Mouse (Mus musculus): ENCODE results near the gene Prm2. TPM values are rescaled to one million over a fixed set of nuclear protein-coding genes. Genes with fewer than 3 reads are reported as not detected.
"Not testable (repeated sequence)": the region's sequence is repeated elsewhere in the genome, so short reads cannot be mapped to it uniquely, and the experiment has no call there.

Prm2 gene
- polyA plus RNA-seq, 1 experiment from 2014 or later: not detected

GRCm38 (mm10) chr16:10812865-10813371 is 17.0 kb upstream of the Prm2 start, which contains the start of gene Gm11172:
Gm11172 (plus strand) TSS chr16:10812915.
- no peak within 1 kb of the TSS for H3K9ac ChIP-seq
- ATAC-seq (ENCODE audit: insufficient read depth): no peak
- peaks cover 8% of the 10 kb centered on the region for H3K4me1 ChIP-seq (replicated peaks)
- no peak within 1 kb of the TSS for H3K4me3 ChIP-seq (replicated peaks)
- H3K4me2 ChIP-seq: no peak within 1 kb of the TSS
- WGBS (ENCODE audit: insufficient replicate concordance): 28% methylated on average over 2 of the region's 2 CpGs
- no peaks in the 10 kb centered on the region for H3K36me3 ChIP-seq (replicated peaks)
- H3K9me3 ChIP-seq (replicated peaks): no peaks in the 10 kb centered on the region
- no peak within 1 kb of the TSS for H3K27ac ChIP-seq (replicated peaks)
- peaks cover 24% of the 10 kb centered on the region; the same call in 1 of the 2 replicates for H3K27me3 ChIP-seq

- Histone ChIP-seq H3K9ac (no peak overlapping the region), H3K4me3 (replicated peaks) (no peak overlapping the region), H3K4me1 (replicated peaks) (peaks cover 8% of the 10 kb centered on the region), H3K27me3 (peaks cover 39% of the 10 kb centered on the region; the same call in 1 of the 2 replicates), H3K4me2 (no peak overlapping the region), H3K27ac (replicated peaks) (no peak overlapping the region), H3K36me3 (replicated peaks) (no peaks in the 10 kb centered on the region), H3K9me3 (replicated peaks) (no peaks in the 10 kb centered on the region)
- ATAC-seq (ENCODE audit: insufficient read depth): no peak
- WGBS (ENCODE audit: insufficient replicate concordance): 55% methylated on average over 1 of the region's 1 CpGs
These were observed 14.4 kb upstream of the Prm2 start for GRCm38 (mm10) chr16:10810376-10810775.

GRCm38 (mm10) chr16:10805789-10806527 is 10.0 kb upstream of the Prm2 start, which contains the start of gene Prm1:
Prm1 (minus strand) TSS chr16:10805839.
- Histone ChIP-seq H3K4me3 (replicated peaks) (no peak within 1 kb of the TSS), H3K27me3 (peaks cover 35% of the 10 kb centered on the region; the same call in 1 of the 2 replicates), H3K36me3 (replicated peaks) (no peaks in the 10 kb centered on the region), H3K27ac (replicated peaks) (no peak within 1 kb of the TSS), H3K4me2 (no peak within 1 kb of the TSS), H3K4me1 (replicated peaks) (no peaks in the 10 kb centered on the region), H3K9ac (no peak within 1 kb of the TSS), H3K9me3 (replicated peaks) (no peaks in the 10 kb centered on the region)
- 55% methylated on average over 10 of the region's 10 CpGs for WGBS (ENCODE audit: insufficient replicate concordance)
- ATAC-seq (ENCODE audit: insufficient read depth): no peak

- H3K4me3 ChIP-seq (replicated peaks); H3K9me3 ChIP-seq (replicated peaks); ATAC-seq (ENCODE audit: insufficient read depth); H3K27ac ChIP-seq (replicated peaks); H3K9ac ChIP-seq; H3K4me2 ChIP-seq; H3K4me1 ChIP-seq (replicated peaks); H3K36me3 ChIP-seq (replicated peaks): not testable (repeated sequence)
- 64% methylated on average over 3 of the region's 3 CpGs for WGBS (ENCODE audit: insufficient replicate concordance)
- peaks cover 11% of the 10 kb centered on the region; the same call in 1 of the 2 replicates for H3K27me3 ChIP-seq
These were observed 6.5 kb upstream of the Prm2 start for GRCm38 (mm10) chr16:10802420-10802819.

- ATAC-seq (ENCODE audit: insufficient read depth): no peak
- Histone ChIP-seq H3K36me3 (replicated peaks) (no peaks in the 10 kb centered on the region), H3K4me3 (replicated peaks) (no peak within 1 kb of the TSS), H3K4me1 (replicated peaks) (peaks cover 12% of the 10 kb centered on the region), H3K27me3 (peaks cover 18% of the 10 kb centered on the region), H3K4me2 (no peak within 1 kb of the TSS), H3K9ac (no peak within 1 kb of the TSS), H3K27ac (replicated peaks) (no peak within 1 kb of the TSS), H3K9me3 (replicated peaks) (no peaks in the 10 kb centered on the region)
- WGBS (ENCODE audit: insufficient replicate concordance): 55% methylated on average over 9 of the region's 9 CpGs
These were observed 5.2 kb downstream of the Prm2 start, which contains the start of gene Prm3 for GRCm38 (mm10) chr16:10790702-10791101. Prm3 (minus strand) TSS chr16:10790914.

GRCm38 (mm10) chr16:10788866-10789265 is 7.1 kb downstream of the Prm2 start:
- Histone ChIP-seq H3K27me3 (peaks cover 19% of the 10 kb centered on the region), H3K4me3 (replicated peaks) (no peak overlapping the region), H3K9me3 (replicated peaks) (no peaks in the 10 kb centered on the region), H3K36me3 (replicated peaks) (no peaks in the 10 kb centered on the region), H3K9ac (no peak overlapping the region), H3K4me1 (replicated peaks) (peaks cover 29% of the 10 kb centered on the region), H3K4me2 (no peak overlapping the region), H3K27ac (replicated peaks) (no peak overlapping the region)
- WGBS (ENCODE audit: insufficient replicate concordance): 51% methylated on average over 4 of the region's 4 CpGs
- no peak for ATAC-seq (ENCODE audit: insufficient read depth)

GRCm38 (mm10) chr16:10788271-10788670 is 7.7 kb downstream of the Prm2 start, which contains the start of gene Tnp2:
Tnp2 (minus strand) TSS chr16:10788660.
- Histone ChIP-seq H3K4me1 (replicated peaks) (peaks cover 31% of the 10 kb centered on the region), H3K9me3 (replicated peaks) (no peaks in the 10 kb centered on the region), H3K4me2 (no peak within 1 kb of the TSS), H3K4me3 (replicated peaks) (no peak within 1 kb of the TSS), H3K27ac (replicated peaks) (no peak within 1 kb of the TSS), H3K36me3 (replicated peaks) (no peaks in the 10 kb centered on the region), H3K9ac (no peak within 1 kb of the TSS), H3K27me3 (peaks cover 25% of the 10 kb centered on the region)
- ATAC-seq (ENCODE audit: insufficient read depth): no peak
- WGBS (ENCODE audit: insufficient replicate concordance): 44% methylated on average over 16 of the region's 16 CpGs

GRCm38 (mm10) chr16:10787548-10788058 is 8.3 kb downstream of the Prm2 start:
- no peak overlapping the region for H3K4me3 ChIP-seq (replicated peaks)
- H3K27ac ChIP-seq (replicated peaks): no peak overlapping the region
- no peaks in the 10 kb centered on the region for H3K36me3 ChIP-seq (replicated peaks)
- no peak overlapping the region for H3K9ac ChIP-seq
- H3K4me2 ChIP-seq: no peak overlapping the region
- WGBS (ENCODE audit: insufficient replicate concordance): 62% methylated on average over 7 of the region's 7 CpGs
- H3K27me3 ChIP-seq: peaks cover 32% of the 10 kb centered on the region
- no peaks in the 10 kb centered on the region for H3K9me3 ChIP-seq (replicated peaks)
- ATAC-seq (ENCODE audit: insufficient read depth): no peak
- H3K4me1 ChIP-seq (replicated peaks): peaks cover 34% of the 10 kb centered on the region

- Histone ChIP-seq H3K4me2 (peak overlapping the region; percentile 95), H3K9me3 (replicated peaks) (no peaks in the 10 kb centered on the region), H3K4me3 (replicated peaks) (peak overlapping the region; percentile 85), H3K4me1 (replicated peaks) (peaks cover 38% of the 10 kb centered on the region), H3K9ac (no peak overlapping the region), H3K27me3 (peaks cover 38% of the 10 kb centered on the region), H3K27ac (replicated peaks) (no peak overlapping the region), H3K36me3 (replicated peaks) (no peaks in the 10 kb centered on the region)
- no peak for ATAC-seq (ENCODE audit: insufficient read depth)
- WGBS (ENCODE audit: insufficient replicate concordance): 59% methylated on average over 4 of the region's 4 CpGs
These were observed 9.0 kb downstream of the Prm2 start for GRCm38 (mm10) chr16:10786782-10787547.

- peak overlapping the region; percentile 85 for H3K4me3 ChIP-seq (replicated peaks)
- H3K27ac ChIP-seq (replicated peaks): peak overlapping the region; percentile 81
- peak overlapping the region; percentile 67; the same call in 1 of the 2 replicates for H3K9ac ChIP-seq
- WGBS (ENCODE audit: insufficient replicate concordance): 2% methylated on average over 9 of the region's 9 CpGs
- H3K4me1 ChIP-seq (replicated peaks): peaks cover 38% of the 10 kb centered on the region
- H3K4me2 ChIP-seq: peak overlapping the region; percentile 95
- no peaks in the 10 kb centered on the region for H3K36me3 ChIP-seq (replicated peaks)
- H3K9me3 ChIP-seq (replicated peaks): no peaks in the 10 kb centered on the region
- ATAC-seq (ENCODE audit: insufficient read depth): peak; percentile 20; the same call in 1 of the 2 replicates
- peaks cover 37% of the 10 kb centered on the region for H3K27me3 ChIP-seq
These were observed 9.6 kb downstream of the Prm2 start for GRCm38 (mm10) chr16:10786288-10786687.
